Mouse (Mus musculus) lung, postnatal 0 days (tissue): Measurements from ENCODE around the gene Ankrd55.

Experiments used
- CTCF ChIP-seq: IDR thresholded peaks from 2 replicates; pipeline ENCODE4 v1.5.1; 2016; ENCODE audit warnings: antibody characterized with exemption, mild to moderate bottlenecking
- EP300 ChIP-seq: IDR thresholded peaks from 2 replicates; pipeline ENCODE4 v1.6.1; 2016; ENCODE audit warnings: antibody characterized with exemption, mild to moderate bottlenecking, control low read depth

- TF ChIP-seq CTCF = no peak
- TF ChIP-seq EP300 = no peak
Observed at GRCm38 (mm10) chr13:112412824-112413223, 124.6 kb downstream of the Ankrd55 start.
